16 mouse cellular contexts compared by ENCODE assay signal in the genomic region with DNA sequence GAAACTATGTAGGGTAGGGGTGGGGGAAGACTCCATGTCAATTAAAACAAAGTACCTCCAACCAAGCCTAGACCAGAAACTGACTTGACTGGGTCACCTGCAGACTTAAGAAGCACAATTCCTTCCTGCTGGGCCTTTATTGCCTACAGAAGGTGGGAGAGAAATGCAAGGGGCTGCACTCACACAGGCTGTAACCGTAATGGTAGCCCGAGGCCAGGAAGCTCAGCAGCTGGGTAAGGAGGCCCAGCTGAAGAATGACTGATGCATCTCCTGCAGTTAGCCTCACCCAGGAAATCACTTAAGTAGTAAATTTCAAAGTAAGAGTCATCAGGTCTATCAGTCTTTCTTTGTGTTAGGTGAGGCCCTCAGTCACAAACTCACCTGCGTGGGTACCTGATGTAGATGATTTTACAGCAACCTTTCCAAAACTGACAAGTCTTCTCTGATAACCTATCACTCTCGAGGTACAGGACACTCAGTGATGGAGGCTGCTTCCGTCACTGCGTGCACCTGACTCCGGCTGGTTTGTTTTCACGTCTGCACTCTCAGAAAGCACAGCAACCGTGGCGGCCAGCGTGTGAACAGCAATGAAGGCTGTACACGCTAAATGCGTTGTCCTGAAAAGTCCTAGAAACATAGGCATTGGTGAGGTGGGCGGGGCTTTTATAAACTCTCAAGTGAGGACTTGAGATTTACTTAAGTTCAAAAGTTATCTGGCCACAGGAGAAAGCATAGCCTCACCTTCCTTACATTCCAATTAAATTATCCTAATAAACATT.
"Had no signal": no experiment of that assay in that cellular context is flagged by ENCODE, and none has a peak within 500 bp of the region (broad histone marks: within the 10 kb centered on the region; RNA-seq: fewer than 3 reads in every experiment).

No protein-coding gene starts in this region.

- H3K27me3 ChIP-seq: limb, embryonic 13.5 days; liver, embryonic 13.5 days; midbrain, embryonic 12.5 days; midbrain, embryonic 15.5 days; neural tube, embryonic 12.5 days; neural tube, embryonic 15.5 days had no signal

- H3K4me2 ChIP-seq: limb, embryonic 13.5 days; liver, embryonic 13.5 days; lung, embryonic 14.5 days; midbrain, embryonic 12.5 days; midbrain, embryonic 15.5 days; neural tube, embryonic 12.5 days; neural tube, embryonic 15.5 days had no signal

- H3K9ac ChIP-seq: limb, embryonic 13.5 days; liver, embryonic 13.5 days; lung, embryonic 14.5 days; midbrain, embryonic 12.5 days; midbrain, embryonic 15.5 days; neural tube, embryonic 12.5 days; neural tube, embryonic 15.5 days had no signal

- H3K4me1 ChIP-seq: limb, embryonic 13.5 days; midbrain, embryonic 12.5 days; midbrain, embryonic 15.5 days; neural tube, embryonic 12.5 days had no signal

- DNase-seq: kidney, postnatal 25 days; layer of hippocampus, adult 9-11 months; liver; liver, embryonic 13.5 days; lung, embryonic 14.5 days; retina, postnatal 1 day; thymus, adult 18-20 months; thymus, postnatal 36 days had no signal

- H3K4me3 ChIP-seq: layer of hippocampus, adult 2 months; limb, embryonic 10.5 days; limb, embryonic 13.5 days; liver, embryonic 13.5 days; midbrain, embryonic 12.5 days; midbrain, embryonic 15.5 days; neural tube, embryonic 12.5 days; neural tube, embryonic 15.5 days had no signal

- H3K9me3 ChIP-seq: limb, embryonic 10.5 days; limb, embryonic 13.5 days; liver, embryonic 13.5 days; midbrain, embryonic 12.5 days; midbrain, embryonic 15.5 days; neural tube, embryonic 12.5 days; neural tube, embryonic 15.5 days had no signal

- ATAC-seq: midbrain, embryonic 15.5 days had no signal

- H3K36me3 ChIP-seq: midbrain, embryonic 15.5 days had no signal

- H3K27ac ChIP-seq: kidney, postnatal 0 days; limb, embryonic 10.5 days; limb, embryonic 13.5 days; liver, embryonic 13.5 days; midbrain, embryonic 12.5 days; midbrain, embryonic 15.5 days; neural tube, embryonic 12.5 days; neural tube, embryonic 15.5 days had no signal
